Mouse (Mus musculus) thymus, adult 2 months (tissue): ENCODE results near the gene Myzap. TPM values are rescaled to one million over a fixed set of nuclear protein-coding genes. Genes with fewer than 3 reads are reported as not detected.
A peak's percentile ranks its signal among the peaks of the same experiment; 100 is the strongest.
"Not testable (repeated sequence)": the region's sequence is repeated elsewhere in the genome, so short reads cannot be mapped to it uniquely, and the experiment has no call there.

ENCODE experiments used
- DNase-seq: peaks from one replicate; pipeline ENCODE4 v3.0.0; 2021
- H3K27ac ChIP-seq: fragments of 200-500 bp; 2 replicates; pipeline ENCODE4 v1.5.1; 2012; ENCODE audit warnings: low read length, control low read depth; ENCODE audit not compliant: control insufficient read depth, insufficient read depth
- H3K27me3 ChIP-seq: fragments of 200-500 bp; 2 replicates; pipeline ENCODE4 v1.6.1; 2012; ENCODE audit warnings: mild to moderate bottlenecking, low read length, moderate library complexity, mixed read lengths; ENCODE audit not compliant: control insufficient read depth, insufficient read depth
- H3K36me3 ChIP-seq: fragments of 200-500 bp; 2 replicates; pipeline ENCODE4 v1.6.1; 2012; ENCODE audit warnings: mild to moderate bottlenecking, low read length, moderate library complexity; ENCODE audit not compliant: control insufficient read depth, insufficient read depth
- H3K4me1 ChIP-seq: fragments of 200-500 bp; replicated peaks from 2 replicates; pipeline ENCODE4 v1.6.1; 2012; ENCODE audit warnings: low read length; ENCODE audit not compliant: control insufficient read depth, insufficient read depth
- H3K4me3 ChIP-seq: fragments of 200-500 bp; 2 replicates; pipeline ENCODE4 v1.5.1; 2012; ENCODE audit warnings: mild to moderate bottlenecking, low read length, control low read depth, moderate library complexity; ENCODE audit not compliant: control insufficient read depth, insufficient read depth
- CTCF ChIP-seq: fragments of 200-500 bp; IDR thresholded peaks from 2 replicates; pipeline ENCODE4 v1.5.1; 2012; ENCODE audit warnings: mild to moderate bottlenecking, control low read depth, low read length, moderate library complexity, borderline replicate concordance; ENCODE audit not compliant: control insufficient read depth, poor library complexity, insufficient read depth; ENCODE audit errors: extremely low read depth
- POLR2A ChIP-seq: fragments of 200-500 bp; IDR thresholded peaks from 2 replicates; pipeline ENCODE4 v1.6.1; 2012; ENCODE audit warnings: mild to moderate bottlenecking, low read length, control low read depth, moderate library complexity; ENCODE audit not compliant: control insufficient read depth, poor library complexity, insufficient read depth; ENCODE audit errors: extremely low read depth
- WGBS: fragments of 180-500 bp; shearing (Covaris S2); methylation state at CpG from one replicate; pipeline ENCODE4 v1.1.7; 2018; 5-methylcytosine and 5-hydroxymethylcytosine counted together
- polyA plus RNA-seq: library from polyadenylated mRNA; depleted of rRNA; stranded (reverse); fragments of >200 nt; gene quantifications from 2 replicates; pipeline ENCODE4 v1.2.3, GENCODE M21; 2012

Myzap gene
- polyA plus RNA-seq, 1 experiment = 9.6 TPM

DNA sequence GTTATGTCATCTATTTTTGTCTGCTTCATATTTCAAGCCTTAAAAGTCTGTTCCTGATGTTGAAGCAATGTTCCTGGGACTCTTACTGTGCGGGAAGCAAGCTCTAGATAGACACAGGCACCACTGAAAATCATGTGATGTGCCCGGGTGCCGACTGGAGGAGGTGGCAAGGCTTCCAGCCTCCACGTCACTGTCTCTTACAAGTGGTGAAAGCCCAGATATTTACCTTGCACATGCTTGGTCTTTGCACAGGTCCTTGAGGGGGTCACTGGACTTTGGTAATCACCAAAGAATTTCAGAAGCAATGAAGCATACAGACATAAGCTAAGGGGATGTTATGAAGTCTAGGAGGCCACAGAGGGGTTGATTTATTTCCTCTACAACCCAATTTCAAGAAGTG, 29.8 kb upstream of the Myzap start:
- H3K4me1 ChIP-seq = no peaks in the 10 kb centered on the region
- H3K36me3 ChIP-seq = no peaks in the 10 kb centered on the region
- no peak overlapping the region for H3K4me3 ChIP-seq
- 96% methylated on average over 4 of the region's 4 CpGs for WGBS
- no peak overlapping the region for H3K27ac ChIP-seq
- no peak for DNase-seq
- TF ChIP-seq POLR2A (no peak), CTCF (no peak)
- no peaks in the 10 kb centered on the region for H3K27me3 ChIP-seq

DNA sequence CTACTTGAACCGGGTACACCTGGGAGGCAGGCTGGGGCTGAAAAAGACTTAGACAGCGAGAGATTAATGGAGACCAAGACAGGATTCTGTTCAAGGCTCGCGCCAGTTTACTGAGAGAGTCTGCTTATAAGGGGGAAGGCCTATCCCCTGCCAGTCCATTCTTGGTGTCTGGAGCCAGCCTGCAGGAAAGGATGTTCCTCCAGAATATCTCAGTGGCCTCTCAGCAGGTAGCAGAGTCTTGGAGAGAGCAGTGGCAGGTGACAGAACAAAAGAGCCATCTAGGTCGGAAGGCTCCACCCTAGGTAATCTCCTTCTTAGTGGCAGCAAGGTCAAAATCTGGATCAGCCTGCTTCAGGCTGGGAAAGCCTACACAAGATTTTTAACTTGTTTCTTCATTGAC, 28.0 kb upstream of the Myzap start:
- 98% methylated on average over 5 of the region's 5 CpGs for WGBS
- not testable (repeated sequence) for DNase-seq, H3K4me1 ChIP-seq, H3K36me3 ChIP-seq, H3K4me3 ChIP-seq, H3K27me3 ChIP-seq, H3K27ac ChIP-seq

DNA sequence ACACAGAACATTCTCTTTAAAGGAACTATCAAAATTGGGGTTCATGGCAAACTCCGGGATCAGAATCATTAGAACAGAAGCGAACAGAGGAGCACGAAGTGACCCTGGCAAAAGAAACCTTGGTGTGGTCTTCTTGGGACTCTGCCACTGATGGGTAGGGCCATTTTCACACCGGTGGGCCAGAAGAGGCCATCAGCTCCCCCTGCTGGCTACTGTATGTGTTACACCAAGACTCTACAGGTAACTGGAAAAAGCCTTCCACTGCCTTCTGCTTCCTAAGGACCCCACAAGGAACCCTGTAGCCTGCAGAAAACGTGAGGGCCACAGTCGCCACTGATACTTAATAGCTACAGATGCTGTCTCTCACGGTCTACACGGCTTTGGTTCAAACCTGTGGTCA, 25.2 kb upstream of the Myzap start:
- Histone ChIP-seq H3K27me3 (no peaks in the 10 kb centered on the region), H3K36me3 (no peaks in the 10 kb centered on the region), H3K27ac (no peak overlapping the region), H3K4me1 (no peaks in the 10 kb centered on the region), H3K4me3 (no peak overlapping the region)
- DNase-seq = peak; percentile 64
- WGBS = 53% methylated on average over 8 of the region's 8 CpGs
- TF ChIP-seq POLR2A (no peak), CTCF (peak; percentile 65; the same call in 1 of the 2 replicates)

DNA sequence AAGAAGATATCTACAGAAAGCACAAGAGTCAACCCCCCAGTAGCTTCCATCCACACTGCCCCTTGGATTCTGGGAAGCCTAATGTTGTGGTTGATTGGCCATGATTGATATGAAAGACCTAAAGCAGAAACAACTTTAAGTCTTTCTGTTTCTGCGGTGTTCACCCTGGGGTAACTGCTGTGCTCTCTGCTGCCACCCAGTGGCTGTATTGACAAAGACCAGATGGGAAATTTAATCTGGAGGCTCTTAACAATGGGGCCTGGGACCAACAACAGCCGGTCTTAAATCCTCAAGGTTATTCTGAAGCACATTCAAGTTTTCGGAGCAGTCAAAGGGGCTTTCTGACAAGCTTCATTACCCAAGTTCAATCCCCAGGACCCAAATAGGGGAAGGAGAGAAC, 24.0 kb upstream of the Myzap start:
- H3K27ac ChIP-seq = no peak overlapping the region
- H3K27me3 ChIP-seq = no peaks in the 10 kb centered on the region
- no peak overlapping the region for H3K4me3 ChIP-seq
- H3K4me1 ChIP-seq = peaks cover 4% of the 10 kb centered on the region; the same call in 1 of the 2 replicates
- no peak for TF ChIP-seq CTCF
- no peak for TF ChIP-seq POLR2A
- H3K36me3 ChIP-seq = no peaks in the 10 kb centered on the region
- peak; percentile 83 for DNase-seq
- WGBS = 17% methylated on average over 3 of the region's 3 CpGs

DNA sequence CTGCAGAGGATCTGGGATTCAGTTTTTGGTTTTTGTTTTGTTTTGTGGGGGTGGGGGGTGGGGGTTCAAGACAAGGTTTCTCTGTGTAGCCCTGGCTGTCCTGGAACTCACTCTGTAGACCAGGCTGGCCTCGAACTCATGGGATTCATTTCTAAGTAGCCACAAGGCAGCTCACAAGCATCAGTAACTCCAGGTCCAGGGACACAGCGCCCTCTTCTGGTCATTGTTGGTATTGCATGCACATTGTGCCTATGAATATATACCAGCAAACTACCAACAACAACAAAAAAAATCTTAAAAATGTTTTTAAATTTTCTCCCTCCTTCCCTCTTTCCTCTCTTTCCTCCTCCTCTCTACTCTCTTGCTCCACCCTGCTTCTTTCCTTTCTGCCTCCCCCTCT, 22.5 kb upstream of the Myzap start:
- Histone ChIP-seq H3K27ac (no peak overlapping the region), H3K27me3 (no peaks in the 10 kb centered on the region), H3K36me3 (no peaks in the 10 kb centered on the region), H3K4me3 (no peak overlapping the region), H3K4me1 (peaks cover 4% of the 10 kb centered on the region; the same call in 1 of the 2 replicates)
- TF ChIP-seq POLR2A (no peak), CTCF (peak; percentile 38; the same call in 1 of the 2 replicates)
- DNase-seq = peak; percentile 59
- WGBS = 17% methylated on average over 2 of the region's 2 CpGs

DNA sequence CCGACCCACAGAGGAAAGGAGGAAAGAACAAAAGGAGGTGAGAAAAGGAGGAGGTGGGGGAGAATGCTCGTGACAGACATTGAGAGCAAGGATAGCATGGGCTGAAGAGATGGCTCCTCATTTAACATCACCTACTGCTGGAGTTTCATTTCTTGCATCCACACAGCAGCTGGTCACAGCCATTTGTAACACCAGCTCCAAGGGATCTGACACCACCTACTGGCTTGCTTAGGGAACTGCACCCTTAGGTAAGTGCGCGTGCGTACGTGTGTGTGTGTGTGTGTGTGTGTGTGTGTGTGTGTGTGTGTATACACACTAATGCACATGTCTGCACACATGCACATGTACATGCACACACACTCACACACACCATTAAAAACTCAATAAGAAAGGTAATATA, 20.8 kb upstream of the Myzap start:
- Histone ChIP-seq H3K4me3 (no peak overlapping the region), H3K27ac (no peak overlapping the region), H3K4me1 (peaks cover 4% of the 10 kb centered on the region; the same call in 1 of the 2 replicates), H3K36me3 (no peaks in the 10 kb centered on the region), H3K27me3 (no peaks in the 10 kb centered on the region)
- 93% methylated on average over 6 of the region's 6 CpGs for WGBS
- TF ChIP-seq POLR2A = no peak
- TF ChIP-seq CTCF = peak; percentile 48; the same call in 1 of the 2 replicates
- DNase-seq = peak; percentile 23

DNA sequence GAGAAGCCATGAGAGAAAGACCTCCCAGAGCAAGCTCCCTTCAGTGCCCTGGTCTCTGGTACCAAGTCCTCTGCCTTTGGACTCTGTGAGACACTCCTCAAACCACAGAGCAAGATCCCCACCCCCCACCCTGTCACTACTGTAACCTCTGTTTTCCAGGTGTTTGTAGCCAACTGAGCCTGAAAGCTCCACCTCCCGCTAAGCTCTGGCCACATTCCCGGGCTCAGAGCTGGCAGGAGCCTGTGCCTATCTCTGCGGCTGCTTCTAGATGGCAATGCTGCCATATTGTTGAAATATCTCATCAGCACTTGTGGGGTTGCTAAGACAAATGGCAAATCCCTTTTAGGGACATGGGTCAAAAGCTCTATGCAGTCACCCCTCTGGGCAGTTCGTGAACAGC, 19.7 kb upstream of the Myzap start:
- DNase-seq = no peak
- H3K4me1 ChIP-seq = peaks cover 5% of the 10 kb centered on the region
- WGBS = 79% methylated on average over 4 of the region's 4 CpGs

More for the DNA sequence above, 19.7 kb upstream of the Myzap start:
- TF ChIP-seq CTCF = no peak
- no peak for TF ChIP-seq POLR2A
- H3K4me3 ChIP-seq = no peak overlapping the region
- H3K36me3 ChIP-seq = no peaks in the 10 kb centered on the region
- H3K27me3 ChIP-seq = no peaks in the 10 kb centered on the region
- no peak overlapping the region for H3K27ac ChIP-seq
